ENCODE assay signal across 25 mouse cellular contexts in the genomic region with DNA sequence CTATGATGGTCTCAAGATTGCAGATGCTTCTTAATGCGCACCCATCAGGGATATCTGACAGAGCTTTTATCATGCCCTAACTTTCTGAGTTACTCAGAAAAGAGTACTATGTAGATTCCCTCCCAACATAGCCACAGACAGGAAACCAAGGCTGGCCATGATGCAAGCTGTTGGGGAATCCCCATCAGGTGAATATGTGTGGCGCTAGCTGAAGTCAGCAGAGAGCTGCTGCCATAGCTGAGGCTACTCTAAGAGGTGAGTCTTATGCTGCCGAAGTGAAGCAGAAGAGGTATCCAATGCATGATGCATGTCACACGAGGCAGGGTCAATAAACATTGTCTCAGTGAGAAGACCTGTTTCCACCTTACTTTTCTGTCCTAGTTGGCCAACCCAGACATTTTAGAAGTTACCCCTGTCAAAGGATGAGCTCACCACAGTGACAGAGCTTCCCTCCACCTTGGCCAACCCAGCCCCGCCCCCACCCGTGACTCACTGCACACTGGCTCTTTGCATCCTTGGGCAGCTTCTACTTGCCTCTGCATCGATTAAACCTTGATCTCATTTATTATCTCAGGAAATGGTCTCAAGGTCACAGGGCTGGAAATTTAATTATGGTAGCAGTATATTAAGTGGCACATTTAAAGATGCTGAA. TPM values are rescaled to one million over a fixed set of nuclear protein-coding genes. Genes with fewer than 3 reads are reported as not detected.
A peak's percentile ranks its signal among the peaks of the same experiment; 100 is the strongest.
DNase-seq lines count a peak whose midpoint lies in the region; ATAC-seq and TF ChIP-seq lines count a peak whose summit lies in the region.
"Had no signal": no experiment of that assay in that cellular context is flagged by ENCODE, and none has a peak within 500 bp of the region (broad histone marks: within the 10 kb centered on the region; RNA-seq: fewer than 3 reads in every experiment).

No protein-coding gene starts in this region.

- no peaks in the 10 kb centered on the region for H3K4me1 ChIP-seq in thymus, adult 2 months (replicated peaks; ENCODE audit: control insufficient read depth, insufficient read depth, low read length)
- no peaks in the 10 kb centered on the region for H3K4me1 ChIP-seq in heart, embryonic 12.5 days (replicated peaks)
- H3K4me1 ChIP-seq in heart, embryonic 10.5 days = no peaks in the 10 kb centered on the region
- H3K4me1 ChIP-seq: embryonic facial prominence, embryonic 15.5 days; forebrain, embryonic 10.5 days; hindbrain, embryonic 10.5 days; lung, embryonic 15.5 days; neural tube, embryonic 12.5 days had no signal

- no peaks in the 10 kb centered on the region for H3K27me3 ChIP-seq in thymus, adult 2 months (ENCODE audit: control insufficient read depth, insufficient read depth, low read length)
- H3K27me3 ChIP-seq in splenic B cell, adult 2 months (ENCODE audit: control insufficient read depth, insufficient read depth, low read length, poor library complexity, severe bottlenecking) = no peaks in the 10 kb centered on the region
- no peaks in the 10 kb centered on the region for H3K27me3 ChIP-seq in heart, embryonic 12.5 days (replicated peaks)
- no peaks in the 10 kb centered on the region for H3K27me3 ChIP-seq in heart, embryonic 10.5 days (ENCODE audit: insufficient read depth, poor library complexity, severe bottlenecking)
- H3K27me3 ChIP-seq: embryonic facial prominence, embryonic 15.5 days; lung, embryonic 15.5 days; neural tube, embryonic 12.5 days had no signal

- H3K4me3 ChIP-seq in thymus, adult 2 months (ENCODE audit: control insufficient read depth, insufficient read depth, low read length) = no peak overlapping the region
- H3K4me3 ChIP-seq in heart, embryonic 12.5 days = no peak overlapping the region
- H3K4me3 ChIP-seq in heart, embryonic 10.5 days = no peak overlapping the region
- H3K4me3 ChIP-seq: embryonic facial prominence, embryonic 15.5 days; forebrain, embryonic 10.5 days; gastrocnemius, adult 2 months; hindbrain, embryonic 10.5 days; layer of hippocampus, adult 2 months; lung, embryonic 15.5 days; neural tube, embryonic 12.5 days had no signal

- peak; percentile 10 for DNase-seq in adrenal gland, postnatal 10 days
- DNase-seq in adrenal gland, postnatal 4 days (ENCODE audit: low spot score in 2 of 2) = no peak
- peak; percentile 2 for DNase-seq in thymus, postnatal 25 days
- no peak for DNase-seq in thymus, adult 2 months
- DNase-seq in adrenal gland, postnatal 36 days = peak; percentile 7 to 25
- peak; percentile 19 for DNase-seq in splenic B cell, adult 2 months (ENCODE audit: low read depth, low spot score)
- no peak for DNase-seq in heart, embryonic 10.5 days (ENCODE audit: low spot score)
- DNase-seq: cerebellum, adult 2 months; cerebellum, postnatal 36 days; gastrocnemius, adult 2 months; heart, adult 18-20 months; kidney, adult 2 months; kidney, postnatal 10 days; lung, postnatal 4 days; right cerebral cortex, postnatal 25 days had no signal

- no peaks in the 10 kb centered on the region for H3K9me3 ChIP-seq in heart, embryonic 12.5 days (replicated peaks)
- no peaks in the 10 kb centered on the region for H3K9me3 ChIP-seq in heart, embryonic 10.5 days
- H3K9me3 ChIP-seq: embryonic facial prominence, embryonic 15.5 days; forebrain, embryonic 10.5 days; hindbrain, embryonic 10.5 days; lung, embryonic 15.5 days; neural tube, embryonic 12.5 days had no signal

- 36% methylated on average over 7 of the region's 7 CpGs for WGBS in thymus, adult 2 months
- WGBS in heart, embryonic 12.5 days = 83% methylated on average over 7 of the region's 7 CpGs
- 85% methylated on average over 7 of the region's 7 CpGs for WGBS in heart, embryonic 10.5 days

- no peaks in the 10 kb centered on the region for H3K36me3 ChIP-seq in thymus, adult 2 months (ENCODE audit: control insufficient read depth, insufficient read depth, low read length)
- H3K36me3 ChIP-seq in splenic B cell, adult 2 months (ENCODE audit: control insufficient read depth, insufficient read depth, low read length, poor library complexity, severe bottlenecking) = no peaks in the 10 kb centered on the region
- no peaks in the 10 kb centered on the region for H3K36me3 ChIP-seq in heart, embryonic 12.5 days
- H3K36me3 ChIP-seq in heart, embryonic 10.5 days = no peaks in the 10 kb centered on the region
- H3K36me3 ChIP-seq: embryonic facial prominence, embryonic 15.5 days; forebrain, embryonic 10.5 days; hindbrain, embryonic 10.5 days; lung, embryonic 15.5 days; neural tube, embryonic 12.5 days had no signal

- H3K9ac ChIP-seq in heart, embryonic 12.5 days = no peak overlapping the region
- H3K9ac ChIP-seq: embryonic facial prominence, embryonic 15.5 days; liver, embryonic 14.5 days; lung, embryonic 15.5 days; neural tube, embryonic 12.5 days had no signal

- no peak for TF ChIP-seq CTCF in thymus, adult 2 months (IDR thresholded peaks at IDR 0.05; ENCODE audit: borderline replicate concordance, control insufficient read depth, extremely low read depth, insufficient read depth, low read length, poor library complexity)

- H3K4me2 ChIP-seq in heart, embryonic 12.5 days = no peak overlapping the region
- H3K4me2 ChIP-seq: embryonic facial prominence, embryonic 15.5 days; lung, embryonic 15.5 days; neural tube, embryonic 12.5 days had no signal

- ATAC-seq in heart, embryonic 12.5 days (ENCODE audit: insufficient number of reproducible peaks, low FRiP score) = no peak
- ATAC-seq: Patski had no signal

- no peak overlapping the region for H3K27ac ChIP-seq in thymus, adult 2 months (ENCODE audit: control insufficient read depth, insufficient read depth, low read length)
- no peak overlapping the region for H3K27ac ChIP-seq in heart, embryonic 12.5 days (ENCODE audit: poor library complexity, severe bottlenecking)
- H3K27ac ChIP-seq in heart, embryonic 10.5 days = no peak overlapping the region
- H3K27ac ChIP-seq: embryonic facial prominence, embryonic 15.5 days; forebrain, embryonic 10.5 days; gastrocnemius, adult 2 months; hindbrain, embryonic 10.5 days; layer of hippocampus, adult 2 months; liver, embryonic 14.5 days; lung, embryonic 15.5 days; neural tube, embryonic 12.5 days; stomach, postnatal 0 days had no signal

- TF ChIP-seq POLR2A in thymus, adult 2 months (IDR thresholded peaks at IDR 0.05; ENCODE audit: control insufficient read depth, extremely low read depth, insufficient read depth, low read length, poor library complexity) = no peak

RNA-seq across cellular contexts. Expression of a gene that starts 48.3 kb away (rescaled TPM):
- 100 to 1,000 TPM in 1 of 2 experiments, 10 to 100 TPM in 1; 96.8 to 108 TPM for total RNA-seq in adrenal gland, postnatal 10 days (2021)
- 100 to 1,000 TPM in 1 of 2 experiments, 10 to 100 TPM in 1; 98.8 to 109 TPM for total RNA-seq in adrenal gland, postnatal 4 days (2021)
- 37.6 and 47.0 TPM in 2 replicates for polyA plus RNA-seq in thymus, adult 2 months (2012; rRNA removed)
- 100 to 1,000 TPM in 1 of 2 experiments, 10 to 100 TPM in 1; 90.7 to 114 TPM for total RNA-seq in adrenal gland, postnatal 36 days (2021)
- 119 and 127 TPM in 2 replicates for polyA plus RNA-seq in heart, embryonic 12.5 days (2016; fragmentation: Nextera tagmentation; extraction: Ambion mirVana)
- polyA plus RNA-seq in heart, embryonic 10.5 days (2016; fragmentation: Nextera tagmentation; extraction: Ambion mirVana) = 128 and 132 TPM in 2 replicates

Comparison
In these comparisons a context has a peak if more than half of its experiments do, and no peak if none do; other contexts are left out.
1. DNase-seq: peak in adrenal gland, postnatal 10 days (single experiment), thymus, postnatal 25 days (single experiment), adrenal gland, postnatal 36 days (2 of 2) and splenic B cell, adult 2 months (single experiment); none in adrenal gland, postnatal 4 days (0 of 2), thymus, adult 2 months (single experiment) and heart, embryonic 10.5 days (single experiment).